Mouse (Mus musculus) skeletal muscle tissue, adult 2 months (tissue): ENCODE measurements around the gene Ints12.

Experiments
- DNase-seq: peaks from one replicate; pipeline ENCODE4 v3.0.0-alpha.2; 2012; ENCODE audit warnings: low read depth, low spot score

Ints12 gene

GRCm38 (mm10) chr3:133144511-133145147 is 53.0 kb downstream of the Ints12 start:
- DNase-seq, result no peak

DNA sequence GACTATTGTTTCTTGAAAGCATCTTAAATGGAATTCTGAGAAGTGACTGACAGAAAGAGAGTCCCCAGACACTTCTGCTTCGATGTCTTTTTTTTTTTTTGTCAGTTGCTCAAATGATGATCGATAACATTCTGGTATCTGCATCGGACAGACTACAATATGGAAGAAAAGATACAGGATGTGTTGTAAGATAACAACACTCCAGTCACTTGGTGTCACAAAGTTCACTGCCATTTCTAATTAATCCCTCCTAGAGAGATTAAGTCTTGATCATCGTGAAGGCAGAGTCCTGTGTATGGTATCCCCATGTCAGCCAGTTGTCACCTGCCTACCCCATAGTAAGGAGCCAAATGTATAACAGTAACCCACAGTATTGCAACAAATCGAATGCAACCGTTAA is 60.0 kb downstream of the Ints12 start:
- DNase-seq, result no peak

DNA sequence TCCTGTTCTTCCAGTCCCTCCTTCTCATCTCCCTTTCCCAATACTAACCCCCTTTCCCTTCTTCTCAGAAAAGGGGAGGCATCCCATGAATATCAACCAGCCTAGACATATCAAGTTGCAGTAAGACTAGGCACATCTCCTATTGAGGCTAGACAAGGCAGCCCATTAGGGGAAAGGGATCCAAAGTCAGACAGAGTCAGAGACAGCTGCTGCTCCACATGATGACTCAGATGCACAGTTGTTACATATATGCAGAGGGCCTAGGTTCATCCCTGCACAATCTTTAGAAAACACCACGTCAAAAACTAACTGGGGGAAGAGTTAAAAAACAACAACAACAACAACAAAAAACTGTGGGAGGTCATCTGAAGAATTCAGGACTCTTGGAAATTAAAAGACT is 61.2 kb downstream of the Ints12 start:
- no peak for DNase-seq

- no peak for DNase-seq
Measured at GRCm38 (mm10) chr3:133153629-133154028, 62.0 kb downstream of the Ints12 start.

- DNase-seq, result no peak
Measured at GRCm38 (mm10) chr3:133154683-133155082, 63.0 kb downstream of the Ints12 start.

- no peak for DNase-seq
Measured at GRCm38 (mm10) chr3:133158260-133158659, 66.6 kb downstream of the Ints12 start.
